Mouse (Mus musculus) kidney, adult 2 months (tissue): ENCODE measurements around the gene Mcee. TPM values are rescaled to one million over a fixed set of nuclear protein-coding genes. Genes with fewer than 3 reads are reported as not detected.
A peak's percentile ranks its signal among the peaks of the same experiment; 100 is the strongest.

Experiments used
- DNase-seq: peaks from one replicate; pipeline ENCODE4 v3.0.0; 2021
- H3K27ac ChIP-seq: fragments of 200-500 bp; 2 replicates; pipeline ENCODE4 v1.5.1; 2012; ENCODE audit warnings: low read depth, low read length, control low read depth, inconsistent platforms; ENCODE audit not compliant: insufficient read depth
- H3K27me3 ChIP-seq: fragments of 200-500 bp; replicated peaks from 2 replicates; pipeline ENCODE4 v1.6.1; 2012; ENCODE audit warnings: mild to moderate bottlenecking, moderate library complexity, low read length, inconsistent platforms; ENCODE audit not compliant: control insufficient read depth, insufficient read depth
- H3K36me3 ChIP-seq: fragments of 200-500 bp; 2 replicates; pipeline ENCODE4 v1.6.1; 2012; ENCODE audit warnings: mild to moderate bottlenecking, moderate library complexity, low read length, inconsistent platforms; ENCODE audit not compliant: control insufficient read depth, insufficient read depth
- H3K4me1 ChIP-seq: fragments of 200-500 bp; 2 replicates; pipeline ENCODE4 v1.6.1; 2011; ENCODE audit warnings: low read length; ENCODE audit not compliant: control insufficient read depth, insufficient read depth
- H3K4me3 ChIP-seq: fragments of 200-500 bp; 2 replicates; pipeline ENCODE4 v1.5.1; 2011; ENCODE audit warnings: mild to moderate bottlenecking, low read depth, low read length, control low read depth; ENCODE audit not compliant: insufficient read depth
- CTCF ChIP-seq: fragments of 200-500 bp; conservative IDR thresholded peaks from 2 replicates; pipeline ENCODE4 v1.5.1; 2011; ENCODE audit warnings: low read depth, mild to moderate bottlenecking, control low read depth, low read length, moderate library complexity, mixed read lengths; ENCODE audit not compliant: insufficient read depth, insufficient read length
- POLR2A ChIP-seq: fragments of 200-500 bp; IDR thresholded peaks from one replicate; pipeline ENCODE4 v1.6.1; 2011; ENCODE audit warnings: low read depth, low read length, control low read depth
- WGBS: fragments of 180-500 bp; shearing (Covaris S2); methylation state at CpG from one replicate; pipeline ENCODE4 v1.1.7; 2018; 5-methylcytosine and 5-hydroxymethylcytosine counted together
- polyA plus RNA-seq: library from polyadenylated mRNA; depleted of rRNA; stranded (reverse); fragments of >200 nt; gene quantifications from 2 replicates; pipeline ENCODE4 v1.2.3, GENCODE M21; 2012; rRNA removed

Mcee gene
- polyA plus RNA-seq: 77.6 and 106 TPM in 2 replicates

DNA sequence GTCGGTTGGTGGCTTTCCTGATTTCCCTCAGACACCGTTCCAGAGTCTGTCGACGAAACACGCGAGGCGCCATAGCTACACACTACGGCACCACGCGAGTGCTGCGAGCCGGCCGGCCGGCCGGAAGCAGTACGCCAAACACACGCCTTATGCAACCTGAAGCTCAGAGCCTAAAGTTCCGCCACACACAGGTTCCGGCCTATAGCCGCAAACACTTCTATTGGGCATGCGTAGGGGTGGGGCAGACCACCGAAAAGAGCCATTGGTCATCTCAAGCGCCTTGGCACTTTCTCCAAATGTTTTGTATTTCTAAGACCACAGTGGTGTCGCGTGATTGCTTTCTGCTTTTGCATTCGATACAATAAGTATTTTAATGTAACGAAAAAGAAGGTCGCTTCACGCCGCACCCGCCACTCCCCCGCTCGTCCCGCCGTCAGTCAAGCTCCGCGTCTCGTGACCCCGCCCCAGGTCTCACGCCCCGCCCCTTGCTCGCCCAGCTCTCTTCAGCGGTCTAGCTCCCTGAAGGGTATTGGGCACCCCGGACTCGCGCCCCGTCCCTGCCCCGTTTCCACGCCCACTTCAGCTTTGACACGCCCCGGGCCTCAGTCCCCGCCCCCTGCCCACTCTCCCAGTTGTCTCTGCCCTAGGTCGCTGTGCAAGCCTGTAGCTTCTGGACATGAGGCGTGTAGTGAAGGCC is at the start of gene Mcee, which contains the start of gene Mphosph10:
TSS of gene Mcee (plus strand) at position 486 of the 697 bp plus-strand sequence.
TSS of gene Mphosph10 (minus strand) at position 147 of the 697 bp plus-strand sequence.
- Histone ChIP-seq H3K27ac (peak within 1 kb of the TSS; percentile 87), H3K4me3 (peak within 1 kb of the TSS; percentile 81), H3K4me1 (no peaks in the 10 kb centered on the region; the same call in 1 of the 2 replicates), H3K36me3 (peaks cover 2% of the 10 kb centered on the region; the same call in 1 of the 2 replicates), H3K27me3 (no peaks in the 10 kb centered on the region)
- TF ChIP-seq POLR2A (peak; percentile 59), CTCF (no peak)
- peak; percentile 99 for DNase-seq
- WGBS: under 1% methylated on average over 54 of the region's 54 CpGs

DNA sequence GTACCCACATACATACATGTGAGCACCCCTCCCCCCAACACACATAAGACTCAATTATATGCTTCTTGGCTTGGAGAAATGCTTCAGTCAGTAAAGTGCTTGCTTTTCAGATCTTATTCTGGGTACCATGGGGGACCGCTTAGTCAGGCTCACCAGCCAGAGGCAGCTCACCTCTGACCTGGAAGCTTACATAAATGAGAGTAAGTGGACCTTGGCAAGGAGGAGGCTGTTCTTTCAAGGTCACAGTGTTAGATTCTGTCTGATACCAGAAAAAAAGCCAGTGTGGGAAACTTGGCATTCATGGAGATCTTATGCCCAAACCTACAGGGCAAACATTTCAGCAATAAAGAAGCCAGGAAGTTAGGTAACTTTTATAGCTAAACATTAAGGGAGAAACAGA is 44.6 kb upstream of the Mcee start:
- Histone ChIP-seq H3K27me3 (no peaks in the 10 kb centered on the region), H3K27ac (peak overlapping the region; percentile 78), H3K36me3 (no peaks in the 10 kb centered on the region; the same call in 1 of the 2 replicates), H3K4me3 (no peak overlapping the region), H3K4me1 (peaks cover 5% of the 10 kb centered on the region; the same call in 1 of the 2 replicates)
- DNase-seq: peak; percentile 52
- WGBS: 44% methylated on average over 1 of the region's 1 CpGs
- TF ChIP-seq POLR2A: no peak

GRCm38 (mm10) chr7:64349147-64349861 is 43.1 kb upstream of the Mcee start:
- TF ChIP-seq POLR2A (no peak), CTCF (no peak)
- Histone ChIP-seq H3K4me3 (no peak overlapping the region), H3K4me1 (peaks cover 5% of the 10 kb centered on the region; the same call in 1 of the 2 replicates), H3K27me3 (no peaks in the 10 kb centered on the region), H3K27ac (peak overlapping the region; percentile 66), H3K36me3 (no peaks in the 10 kb centered on the region; the same call in 1 of the 2 replicates)
- 77% methylated on average over 15 of the region's 15 CpGs for WGBS
- peak; percentile 21 for DNase-seq

GRCm38 (mm10) chr7:64351087-64351486 is 41.3 kb upstream of the Mcee start:
- no peak overlapping the region for H3K4me3 ChIP-seq
- peak overlapping the region; percentile 53 for H3K27ac ChIP-seq
- 66% methylated on average over 4 of the region's 4 CpGs for WGBS
- peak; percentile 68 for DNase-seq
- H3K36me3 ChIP-seq: no peaks in the 10 kb centered on the region
- TF ChIP-seq CTCF (no peak), POLR2A (no peak)
- no peaks in the 10 kb centered on the region for H3K27me3 ChIP-seq
- peaks cover 5% of the 10 kb centered on the region; the same call in 1 of the 2 replicates for H3K4me1 ChIP-seq

GRCm38 (mm10) chr7:64354206-64354605 is 38.2 kb upstream of the Mcee start:
- 66% methylated on average over 14 of the region's 14 CpGs for WGBS
- TF ChIP-seq CTCF (no peak), POLR2A (no peak)
- peak; percentile 34 for DNase-seq
- Histone ChIP-seq H3K4me1 (no peaks in the 10 kb centered on the region), H3K27me3 (no peaks in the 10 kb centered on the region), H3K36me3 (no peaks in the 10 kb centered on the region), H3K4me3 (no peak overlapping the region), H3K27ac (peak overlapping the region; percentile 42; the same call in 1 of the 2 replicates)

DNA sequence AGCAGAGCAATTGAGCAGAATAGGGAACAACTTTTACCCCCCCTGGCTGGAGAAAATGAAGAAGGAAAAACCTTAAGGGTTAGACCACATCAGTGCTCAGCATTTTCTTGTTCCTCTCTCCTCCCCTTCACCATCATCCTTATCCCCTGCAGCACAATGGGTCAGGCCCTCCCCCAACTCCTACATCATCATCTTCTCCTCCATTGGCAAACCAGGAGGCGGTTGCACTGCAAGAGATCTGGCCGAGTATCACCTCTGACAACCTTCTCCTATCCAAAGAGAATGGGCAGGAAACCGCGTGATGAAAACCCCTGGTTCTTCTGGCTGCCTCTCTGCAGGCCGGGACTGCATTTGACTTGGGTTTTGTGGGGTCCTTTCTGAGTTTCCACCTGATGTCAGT is 35.7 kb upstream of the Mcee start:
- no peak for DNase-seq
- TF ChIP-seq CTCF (no peak), POLR2A (no peak)
- Histone ChIP-seq H3K27me3 (no peaks in the 10 kb centered on the region), H3K27ac (no peak overlapping the region), H3K4me1 (no peaks in the 10 kb centered on the region), H3K4me3 (no peak overlapping the region), H3K36me3 (no peaks in the 10 kb centered on the region)
- WGBS: 89% methylated on average over 5 of the region's 5 CpGs

GRCm38 (mm10) chr7:64357405-64357804 is 35.0 kb upstream of the Mcee start:
- 68% methylated on average over 9 of the region's 9 CpGs for WGBS
- DNase-seq: peak; percentile 70

More at GRCm38 (mm10) chr7:64357405-64357804, 35.0 kb upstream of the Mcee start:
- Histone ChIP-seq H3K27me3 (no peaks in the 10 kb centered on the region), H3K4me1 (no peaks in the 10 kb centered on the region), H3K36me3 (no peaks in the 10 kb centered on the region), H3K27ac (peak overlapping the region; percentile 67), H3K4me3 (no peak overlapping the region)
- TF ChIP-seq POLR2A (no peak), CTCF (no peak)
